ENCODE assay signal across 12 mouse cellular contexts in genomic region chr8:122807907-122808306, GRCm38 (mm10). TPM values are rescaled to one million over a fixed set of nuclear protein-coding genes. Genes with fewer than 3 reads are reported as not detected.
DNase-seq lines count a peak whose midpoint lies in the region; ATAC-seq lines count a peak whose summit lies in the region.
"Had no signal": no experiment of that assay in that cellular context is flagged by ENCODE, and none has a peak within 500 bp of the region (broad histone marks: within the 10 kb centered on the region; RNA-seq: fewer than 3 reads in every experiment).

No protein-coding gene starts in this region.

- H3K4me1 ChIP-seq in heart, embryonic 11.5 days (ENCODE audit: control insufficient read depth, insufficient read depth, low read length), result no peaks in the 10 kb centered on the region
- peaks cover 52% of the 10 kb centered on the region for H3K4me1 ChIP-seq in limb, embryonic 12.5 days (replicated peaks)
- H3K4me1 ChIP-seq in intestine, embryonic 16.5 days (ENCODE audit: control insufficient read depth, insufficient read depth, low read length), result no peaks in the 10 kb centered on the region

- H3K4me3 ChIP-seq in heart, embryonic 11.5 days (ENCODE audit: low read depth, low read length), result no peak overlapping the region
- H3K4me3 ChIP-seq in limb, embryonic 12.5 days (replicated peaks), result no peak overlapping the region
- no peak overlapping the region for H3K4me3 ChIP-seq in intestine, embryonic 16.5 days (ENCODE audit: low read length)
- H3K4me3 ChIP-seq: liver, embryonic 13.5 days had no signal

- no peaks in the 10 kb centered on the region for H3K9me3 ChIP-seq in heart, embryonic 11.5 days (replicated peaks; ENCODE audit: control insufficient read depth, low read length)
- no peaks in the 10 kb centered on the region for H3K9me3 ChIP-seq in limb, embryonic 12.5 days
- H3K9me3 ChIP-seq in intestine, embryonic 16.5 days (ENCODE audit: control insufficient read depth, low read length), result no peaks in the 10 kb centered on the region
- H3K9me3 ChIP-seq: liver, embryonic 13.5 days had no signal

- H3K4me2 ChIP-seq in heart, embryonic 11.5 days, result no peak overlapping the region
- H3K4me2 ChIP-seq in limb, embryonic 12.5 days, result no peak overlapping the region
- no peak overlapping the region for H3K4me2 ChIP-seq in intestine, embryonic 16.5 days (ENCODE audit: low read depth, low read length)
- H3K4me2 ChIP-seq: liver, embryonic 13.5 days had no signal

- 85% methylated on average over 4 of the region's 4 CpGs for WGBS in heart, embryonic 11.5 days (ENCODE audit: insufficient replicate concordance)
- WGBS in limb, embryonic 12.5 days, result 88% methylated on average over 4 of the region's 4 CpGs
- 85% methylated on average over 4 of the region's 4 CpGs for WGBS in intestine, embryonic 16.5 days

- H3K27me3 ChIP-seq in heart, embryonic 11.5 days (ENCODE audit: control insufficient read depth, insufficient read depth, low read length), result no peaks in the 10 kb centered on the region
- H3K27me3 ChIP-seq in limb, embryonic 12.5 days, result no peaks in the 10 kb centered on the region
- no peaks in the 10 kb centered on the region for H3K27me3 ChIP-seq in intestine, embryonic 16.5 days (replicated peaks; ENCODE audit: control insufficient read depth, insufficient read depth, low read length)
- H3K27me3 ChIP-seq: liver, embryonic 13.5 days had no signal

- no peaks in the 10 kb centered on the region for H3K36me3 ChIP-seq in heart, embryonic 11.5 days (ENCODE audit: control insufficient read depth, insufficient read depth, low read length)
- H3K36me3 ChIP-seq in limb, embryonic 12.5 days, result peaks cover 24% of the 10 kb centered on the region
- H3K36me3 ChIP-seq in intestine, embryonic 16.5 days (ENCODE audit: control insufficient read depth, insufficient read depth, low read length), result peaks cover 3% of the 10 kb centered on the region; the same call in 1 of the 2 replicates
- H3K36me3 ChIP-seq: liver, embryonic 13.5 days had no signal

- H3K9ac ChIP-seq in heart, embryonic 11.5 days (ENCODE audit: low read depth, low read length), result no peak overlapping the region
- H3K9ac ChIP-seq in limb, embryonic 12.5 days (replicated peaks), result no peak overlapping the region
- H3K9ac ChIP-seq in intestine, embryonic 16.5 days (ENCODE audit: low read depth, low read length), result no peak overlapping the region
- H3K9ac ChIP-seq: liver, embryonic 13.5 days had no signal

- DNase-seq in adrenal gland, postnatal 10 days, result peak; percentile 73
- DNase-seq in adrenal gland, postnatal 4 days (ENCODE audit: low spot score in 2 of 2), result no peak
- DNase-seq in heart, adult 8-10 months (ENCODE audit: low spot score), result peak; percentile 34
- no peak for DNase-seq in left cerebral cortex, adult 8-10 months (ENCODE audit: low spot score in 2 of 2)
- DNase-seq: kidney, postnatal 36 days; liver, embryonic 13.5 days; lung, postnatal 36 days had no signal

- ATAC-seq in heart, embryonic 11.5 days (replicated peaks; ENCODE audit: insufficient number of reproducible peaks, low FRiP score, low TSS enrichment), result no peak
- ATAC-seq in erythroblast, adult 5-6 weeks (replicated peaks; ENCODE audit: low FRiP score, poor library complexity, severe bottlenecking), result 0 out of 2 replicates have a peak, but pooled peaks have one; percentile 15
- no peak for ATAC-seq in limb, embryonic 12.5 days (ENCODE audit: insufficient number of reproducible peaks, insufficient read depth, low FRiP score, low TSS enrichment, low read depth)
- no peak for ATAC-seq in intestine, embryonic 16.5 days
- ATAC-seq: inflammation-experienced regulatory T-cells, adult 6 months had no signal

- H3K27ac ChIP-seq in heart, embryonic 11.5 days (ENCODE audit: low read depth, low read length), result no peak overlapping the region
- peak overlapping the region; percentile 47; the same call in 1 of the 2 replicates for H3K27ac ChIP-seq in limb, embryonic 12.5 days
- H3K27ac ChIP-seq in intestine, embryonic 16.5 days (ENCODE audit: low read length), result no peak overlapping the region
- H3K27ac ChIP-seq: liver, embryonic 13.5 days had no signal

RNA-seq across cellular contexts. Expression of gene Acsf3, which starts 32.6 kb away (rescaled TPM):
- total RNA-seq in adrenal gland, postnatal 10 days (2021), result 10 to 100 TPM; 54.3 to 64.8 TPM
- total RNA-seq in adrenal gland, postnatal 4 days (2021), result 10 to 100 TPM; 34.0 to 35.8 TPM
- total RNA-seq in heart, adult 8-10 months (2022), result 10 to 100 TPM; 35.2 to 36.2 (median 35.3) TPM
- 15.4 and 17.5 TPM in 2 replicates for polyA plus RNA-seq in heart, embryonic 11.5 days (2014; fragmentation: Nextera tagmentation; extraction: Ambion mirVana)
- total RNA-seq in erythroblast, adult 5-6 weeks (2015; ENCODE audit: low replicate concordance), result 3.3 TPM in 1 of 2 replicates, not detected in the other
- total RNA-seq in erythroblast, adult 5-6 weeks (2017; ENCODE audit: low replicate concordance), result 1.7 and 5.2 TPM in 2 replicates
- polyA plus RNA-seq in limb, embryonic 12.5 days (2016; fragmentation: Nextera tagmentation; extraction: Ambion mirVana), result 19.3 and 19.7 TPM in 2 replicates
- 31.4 and 34.5 TPM in 2 replicates for polyA plus RNA-seq in intestine, embryonic 16.5 days (2015; fragmentation: Nextera tagmentation; extraction: Ambion mirVana)
- total RNA-seq in left cerebral cortex, adult 8-10 months (2022), result 10 to 100 TPM; 22.7 to 28.2 (median 26.1) TPM

RNA-seq across cellular contexts. Expression of gene Cdh15, which starts 39.9 kb away (rescaled TPM):
- 1 to 10 TPM in 1 of 2 experiments, under 1 TPM in 1; 0.75 to 1.9 TPM for total RNA-seq in adrenal gland, postnatal 10 days (2021)
- total RNA-seq in adrenal gland, postnatal 4 days (2021), result 1 to 10 TPM in 1 of 2 experiments, under 1 TPM in 1; 0.62 to 1.8 TPM
- under 1 TPM in 1 of 4 experiments, not detected in 3; 0.06 TPM for total RNA-seq in heart, adult 8-10 months (2022)
- polyA plus RNA-seq in heart, embryonic 11.5 days (2014; fragmentation: Nextera tagmentation; extraction: Ambion mirVana), result 0.42 and 0.67 TPM in 2 replicates
- total RNA-seq in erythroblast, adult 5-6 weeks (2015; ENCODE audit: low replicate concordance), result not detected in 2 replicates
- total RNA-seq in erythroblast, adult 5-6 weeks (2017; ENCODE audit: low replicate concordance), result not detected in 2 replicates
- 18.3 and 20.6 TPM in 2 replicates for polyA plus RNA-seq in limb, embryonic 12.5 days (2016; fragmentation: Nextera tagmentation; extraction: Ambion mirVana)
- 0.11 and 0.24 TPM in 2 replicates for polyA plus RNA-seq in intestine, embryonic 16.5 days (2015; fragmentation: Nextera tagmentation; extraction: Ambion mirVana)
- total RNA-seq in left cerebral cortex, adult 8-10 months (2022), result 1 to 10 TPM in 3 of 4 experiments, under 1 TPM in 1; 0.62 to 1.2 (median 1.1) TPM

Comparison
In these comparisons a context has a peak if more than half of its experiments do, and no peak if none do; other contexts are left out.
1. DNase-seq: peak in adrenal gland, postnatal 10 days (single experiment) and heart, adult 8-10 months (single experiment); none in adrenal gland, postnatal 4 days (0 of 2) and left cerebral cortex, adult 8-10 months (0 of 2).